Mouse (Mus musculus): ENCODE measurements around the gene Inpp5d. TPM values are rescaled to one million over a fixed set of nuclear protein-coding genes. Genes with fewer than 3 reads are reported as not detected.

Gene Inpp5d
- polyA plus RNA-seq, 1 experiment from 2014 or later, result 11.1 TPM

- Histone ChIP-seq H3K4me1 (ENCODE audit: control insufficient read depth, insufficient read depth, low read length) (0 out of 2 replicates have a peak, but pooled peaks cover 3% of the 10 kb centered on the region), H3K9me3 (ENCODE audit: control insufficient read depth, low read length) (no peaks in the 10 kb centered on the region), H3K9ac (ENCODE audit: low read depth, low read length) (no peak overlapping the region), H3K27me3 (replicated peaks; ENCODE audit: control insufficient read depth, insufficient read depth, low read length) (no peaks in the 10 kb centered on the region), H3K4me3 (ENCODE audit: low read depth, low read length) (no peak overlapping the region), H3K27ac (replicated peaks; ENCODE audit: low read depth, low read length) (no peak overlapping the region; the same call in 1 of the 2 replicates), H3K36me3 (ENCODE audit: control insufficient read depth, insufficient read depth, low read length) (no peaks in the 10 kb centered on the region), H3K4me2 (ENCODE audit: low read depth, low read length) (no peak overlapping the region)
- DNase-seq (ENCODE audit: low spot score), result no peak
- WGBS, result 20% methylated on average over 1 of the region's 1 CpGs
- 0 out of 2 replicates have a peak, but pooled peaks have one; percentile 12 for ATAC-seq (ENCODE audit: low read depth)
Measured at GRCm38 (mm10) chr1:87687009-87687408, 66.9 kb downstream of the Inpp5d start.

- no peak for ATAC-seq (ENCODE audit: low read depth)
- 91% methylated on average over 1 of the region's 1 CpGs for WGBS
Measured at GRCm38 (mm10) chr1:87689661-87690341, 69.7 kb downstream of the Inpp5d start.

GRCm38 (mm10) chr1:87696358-87696757 is 76.2 kb downstream of the Inpp5d start:
- DNase-seq (ENCODE audit: low spot score) (no peak), ATAC-seq (ENCODE audit: low read depth) (no peak)
- Histone ChIP-seq H3K9me3 (ENCODE audit: control insufficient read depth, low read length) (no peaks in the 10 kb centered on the region), H3K36me3 (ENCODE audit: control insufficient read depth, insufficient read depth, low read length) (no peaks in the 10 kb centered on the region), H3K4me1 (ENCODE audit: control insufficient read depth, insufficient read depth, low read length) (no peaks in the 10 kb centered on the region), H3K9ac (ENCODE audit: low read depth, low read length) (no peak overlapping the region), H3K4me2 (ENCODE audit: low read depth, low read length) (no peak overlapping the region), H3K27me3 (replicated peaks; ENCODE audit: control insufficient read depth, insufficient read depth, low read length) (no peaks in the 10 kb centered on the region), H3K27ac (replicated peaks; ENCODE audit: low read depth, low read length) (no peak overlapping the region), H3K4me3 (ENCODE audit: low read depth, low read length) (no peak overlapping the region)
- 71% methylated on average over 5 of the region's 5 CpGs for WGBS

More at GRCm38 (mm10) chr1:87689661-87690341, 69.7 kb downstream of the Inpp5d start:
- H3K9ac ChIP-seq (ENCODE audit: low read depth, low read length), result no peak overlapping the region
- no peak for DNase-seq (ENCODE audit: low spot score)
- no peaks in the 10 kb centered on the region for H3K36me3 ChIP-seq (ENCODE audit: control insufficient read depth, insufficient read depth, low read length)
- no peak overlapping the region for H3K4me2 ChIP-seq (ENCODE audit: low read depth, low read length)
- H3K9me3 ChIP-seq (ENCODE audit: control insufficient read depth, low read length), result no peaks in the 10 kb centered on the region
- no peak overlapping the region for H3K27ac ChIP-seq (replicated peaks; ENCODE audit: low read depth, low read length)
- no peaks in the 10 kb centered on the region for H3K27me3 ChIP-seq (replicated peaks; ENCODE audit: control insufficient read depth, insufficient read depth, low read length)
- H3K4me3 ChIP-seq (ENCODE audit: low read depth, low read length), result no peak overlapping the region
- 0 out of 2 replicates have a peak, but pooled peaks cover 3% of the 10 kb centered on the region for H3K4me1 ChIP-seq (ENCODE audit: control insufficient read depth, insufficient read depth, low read length)

- ATAC-seq (ENCODE audit: low read depth) (no peak), DNase-seq (ENCODE audit: low spot score) (no peak)
- Histone ChIP-seq H3K27ac (replicated peaks; ENCODE audit: low read depth, low read length) (no peak overlapping the region), H3K27me3 (replicated peaks; ENCODE audit: control insufficient read depth, insufficient read depth, low read length) (no peaks in the 10 kb centered on the region), H3K36me3 (ENCODE audit: control insufficient read depth, insufficient read depth, low read length) (no peaks in the 10 kb centered on the region), H3K9me3 (ENCODE audit: control insufficient read depth, low read length) (no peaks in the 10 kb centered on the region), H3K4me2 (ENCODE audit: low read depth, low read length) (no peak overlapping the region), H3K4me3 (ENCODE audit: low read depth, low read length) (no peak overlapping the region), H3K9ac (ENCODE audit: low read depth, low read length) (no peak overlapping the region), H3K4me1 (ENCODE audit: control insufficient read depth, insufficient read depth, low read length) (no peaks in the 10 kb centered on the region)
- WGBS, result 86% methylated on average over 6 of the region's 6 CpGs
Measured at GRCm38 (mm10) chr1:87698010-87698409, 77.9 kb downstream of the Inpp5d start.

- no peaks in the 10 kb centered on the region for H3K36me3 ChIP-seq (ENCODE audit: control insufficient read depth, insufficient read depth, low read length)
- DNase-seq (ENCODE audit: low spot score), result no peak
- H3K4me3 ChIP-seq (ENCODE audit: low read depth, low read length), result no peak overlapping the region
- H3K27me3 ChIP-seq (replicated peaks; ENCODE audit: control insufficient read depth, insufficient read depth, low read length), result no peaks in the 10 kb centered on the region
- H3K9me3 ChIP-seq (ENCODE audit: control insufficient read depth, low read length), result no peaks in the 10 kb centered on the region
- no peaks in the 10 kb centered on the region for H3K4me1 ChIP-seq (ENCODE audit: control insufficient read depth, insufficient read depth, low read length)
- no peak for ATAC-seq (ENCODE audit: low read depth)
- no peak overlapping the region for H3K9ac ChIP-seq (ENCODE audit: low read depth, low read length)
- 78% methylated on average over 5 of the region's 5 CpGs for WGBS
- no peak overlapping the region for H3K4me2 ChIP-seq (ENCODE audit: low read depth, low read length)
- no peak overlapping the region for H3K27ac ChIP-seq (replicated peaks; ENCODE audit: low read depth, low read length)
Measured at GRCm38 (mm10) chr1:87699890-87700448, 79.9 kb downstream of the Inpp5d start.

- Histone ChIP-seq H3K27me3 (replicated peaks; ENCODE audit: control insufficient read depth, insufficient read depth, low read length) (no peaks in the 10 kb centered on the region), H3K9ac (ENCODE audit: low read depth, low read length) (no peak overlapping the region), H3K27ac (replicated peaks; ENCODE audit: low read depth, low read length) (no peak overlapping the region), H3K4me2 (ENCODE audit: low read depth, low read length) (no peak overlapping the region), H3K36me3 (ENCODE audit: control insufficient read depth, insufficient read depth, low read length) (no peaks in the 10 kb centered on the region), H3K9me3 (ENCODE audit: control insufficient read depth, low read length) (peaks cover 5% of the 10 kb centered on the region; the same call in 1 of the 2 replicates), H3K4me1 (ENCODE audit: control insufficient read depth, insufficient read depth, low read length) (no peaks in the 10 kb centered on the region), H3K4me3 (ENCODE audit: low read depth, low read length) (no peak overlapping the region)
- ATAC-seq (ENCODE audit: low read depth) (no peak), DNase-seq (ENCODE audit: low spot score) (no peak)
- WGBS, result 82% methylated on average over 2 of the region's 2 CpGs
Measured at GRCm38 (mm10) chr1:87704230-87704629, 84.1 kb downstream of the Inpp5d start.

GRCm38 (mm10) chr1:87706361-87706760 is 86.2 kb downstream of the Inpp5d start:
- Histone ChIP-seq H3K36me3 (ENCODE audit: control insufficient read depth, insufficient read depth, low read length) (no peaks in the 10 kb centered on the region), H3K27me3 (replicated peaks; ENCODE audit: control insufficient read depth, insufficient read depth, low read length) (no peaks in the 10 kb centered on the region), H3K4me1 (ENCODE audit: control insufficient read depth, insufficient read depth, low read length) (no peaks in the 10 kb centered on the region), H3K4me2 (ENCODE audit: low read depth, low read length) (no peak overlapping the region), H3K27ac (replicated peaks; ENCODE audit: low read depth, low read length) (no peak overlapping the region), H3K4me3 (ENCODE audit: low read depth, low read length) (no peak overlapping the region), H3K9ac (ENCODE audit: low read depth, low read length) (no peak overlapping the region), H3K9me3 (ENCODE audit: control insufficient read depth, low read length) (peaks cover 5% of the 10 kb centered on the region; the same call in 1 of the 2 replicates)
- ATAC-seq (ENCODE audit: low read depth), result no peak
- 89% methylated on average over 3 of the region's 3 CpGs for WGBS
- no peak for DNase-seq (ENCODE audit: low spot score)

GRCm38 (mm10) chr1:87709020-87709419 is 88.9 kb downstream of the Inpp5d start:
- H3K27me3 ChIP-seq (replicated peaks; ENCODE audit: control insufficient read depth, insufficient read depth, low read length), result no peaks in the 10 kb centered on the region
- peaks cover 5% of the 10 kb centered on the region; the same call in 1 of the 2 replicates for H3K9me3 ChIP-seq (ENCODE audit: control insufficient read depth, low read length)
- ATAC-seq (ENCODE audit: low read depth) (no peak), DNase-seq (ENCODE audit: low spot score) (no peak)
- H3K4me2 ChIP-seq (ENCODE audit: low read depth, low read length), result no peak overlapping the region
- WGBS, result 65% methylated on average over 6 of the region's 6 CpGs
- H3K27ac ChIP-seq (replicated peaks; ENCODE audit: low read depth, low read length), result no peak overlapping the region
- no peak overlapping the region for H3K4me3 ChIP-seq (ENCODE audit: low read depth, low read length)
- H3K36me3 ChIP-seq (ENCODE audit: control insufficient read depth, insufficient read depth, low read length), result no peaks in the 10 kb centered on the region
- H3K9ac ChIP-seq (ENCODE audit: low read depth, low read length), result no peak overlapping the region
- H3K4me1 ChIP-seq (ENCODE audit: control insufficient read depth, insufficient read depth, low read length), result no peaks in the 10 kb centered on the region

All from embryonic facial prominence, embryonic 14.5 days (tissue).